Mouse (Mus musculus) gastrocnemius, postnatal 10 days (tissue): ENCODE results near the gene Ckap4. TPM values are rescaled to one million over a fixed set of nuclear protein-coding genes. Genes with fewer than 3 reads are reported as not detected.
A peak's percentile ranks its signal among the peaks of the same experiment; 100 is the strongest.
"Not testable (repeated sequence)": the region's sequence is repeated elsewhere in the genome, so short reads cannot be mapped to it uniquely, and the experiment has no call there.

ENCODE experiments used
- DNase-seq: peaks from one replicate; pipeline ENCODE4 v3.0.0; 2021; ENCODE audit warnings: mixed read lengths
- total RNA-seq, 2 experiments: library from RNA; stranded (reverse); gene quantifications; 2 replicates each; pipeline ENCODE4 v1.2.3; 2021

Ckap4 gene
- total RNA-seq, 2 experiments from 2014 or later, result 68.6 to 92.0 TPM

GRCm38 (mm10) chr10:84549146-84549919 lies 15.5 kb upstream of the Ckap4 start:
- DNase-seq, result no peak

DNA sequence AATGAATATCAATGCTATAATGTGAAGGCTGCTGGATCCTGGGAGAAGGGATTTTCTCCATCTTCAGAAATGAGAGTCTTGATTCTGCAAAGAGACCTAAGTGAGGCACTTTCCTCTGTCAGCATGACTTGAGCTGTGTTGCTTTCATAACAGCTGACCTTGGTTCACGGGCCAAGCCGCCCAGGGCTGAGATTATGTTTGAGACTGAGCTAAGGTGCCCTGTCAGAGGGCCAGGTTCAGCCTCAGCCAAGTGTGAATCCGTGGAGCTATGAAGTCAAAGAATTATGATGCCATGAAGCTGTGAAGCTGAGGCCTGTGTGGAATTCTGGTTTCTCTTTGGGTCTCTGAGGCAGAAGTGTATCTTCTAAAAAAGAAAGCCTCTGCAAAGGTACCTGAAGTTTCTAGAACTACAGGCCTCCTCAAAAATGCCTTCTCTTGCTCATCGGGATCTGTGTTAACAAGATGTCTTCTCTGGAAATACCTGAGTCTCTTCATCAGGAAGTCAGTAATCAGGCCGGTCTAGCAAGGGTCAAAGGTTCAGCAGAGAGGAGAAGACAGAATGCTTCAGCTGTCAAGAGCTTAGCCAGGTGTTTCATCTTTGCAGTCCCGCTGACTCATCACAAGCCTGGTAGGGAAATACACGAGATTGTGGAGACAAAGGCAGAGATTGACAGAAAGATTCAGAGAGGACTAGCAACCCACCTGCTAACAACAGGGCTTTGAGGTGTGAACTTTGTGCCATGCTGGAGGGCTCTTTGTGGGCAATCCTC lies 11.2 kb upstream of the Ckap4 start:
- DNase-seq, result no peak

GRCm38 (mm10) chr10:84542802-84543658 lies 9.2 kb upstream of the Ckap4 start:
- no peak for DNase-seq

DNA sequence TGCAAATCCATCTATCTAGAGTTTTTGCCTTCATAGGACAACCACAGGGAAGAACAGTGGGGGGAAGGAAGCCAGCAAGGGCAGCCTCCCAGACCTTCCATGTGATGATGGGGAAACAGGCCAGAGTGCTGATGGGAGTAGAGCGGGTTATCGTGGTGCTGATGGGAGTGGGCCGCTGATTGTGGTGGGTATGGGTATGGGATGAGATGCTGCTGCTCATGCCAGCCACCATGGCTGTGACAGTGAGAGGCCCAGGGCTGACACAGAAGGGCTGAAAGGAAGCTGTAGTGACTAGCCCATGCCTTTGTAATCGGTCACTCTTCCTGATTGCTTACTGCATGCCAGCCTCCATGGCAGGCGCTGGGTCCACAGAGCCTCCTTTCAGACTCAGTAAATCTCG lies 5.8 kb upstream of the Ckap4 start:
- no peak for DNase-seq

DNA sequence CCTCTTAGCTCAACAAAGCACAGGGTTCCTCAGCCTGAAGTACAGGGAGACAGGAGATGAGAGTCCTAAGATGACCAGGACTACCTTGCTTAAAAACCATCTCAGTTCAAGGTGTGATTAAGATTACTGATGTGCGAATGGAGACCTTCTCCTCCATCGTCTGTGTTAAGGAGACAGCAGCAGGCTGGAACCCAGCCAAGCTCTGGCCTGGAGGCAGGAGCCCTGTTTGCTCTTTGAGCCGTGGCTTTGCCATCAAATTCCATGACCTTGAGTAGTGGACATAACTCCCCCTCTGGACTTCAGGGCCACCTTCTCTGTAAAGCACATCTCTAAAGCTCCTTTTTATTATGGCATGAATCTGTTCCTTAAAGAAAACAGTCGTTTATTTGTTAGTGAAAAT lies 2.0 kb upstream of the Ckap4 start:
- DNase-seq, result peak; percentile 47

- DNase-seq, result no peak
Measured at GRCm38 (mm10) chr10:84535458-84535857, 1.6 kb upstream of the Ckap4 start.

GRCm38 (mm10) chr10:84532911-84533882 lies 665 bp downstream of the Ckap4 start:
- DNase-seq, result peak; percentile 78

DNA sequence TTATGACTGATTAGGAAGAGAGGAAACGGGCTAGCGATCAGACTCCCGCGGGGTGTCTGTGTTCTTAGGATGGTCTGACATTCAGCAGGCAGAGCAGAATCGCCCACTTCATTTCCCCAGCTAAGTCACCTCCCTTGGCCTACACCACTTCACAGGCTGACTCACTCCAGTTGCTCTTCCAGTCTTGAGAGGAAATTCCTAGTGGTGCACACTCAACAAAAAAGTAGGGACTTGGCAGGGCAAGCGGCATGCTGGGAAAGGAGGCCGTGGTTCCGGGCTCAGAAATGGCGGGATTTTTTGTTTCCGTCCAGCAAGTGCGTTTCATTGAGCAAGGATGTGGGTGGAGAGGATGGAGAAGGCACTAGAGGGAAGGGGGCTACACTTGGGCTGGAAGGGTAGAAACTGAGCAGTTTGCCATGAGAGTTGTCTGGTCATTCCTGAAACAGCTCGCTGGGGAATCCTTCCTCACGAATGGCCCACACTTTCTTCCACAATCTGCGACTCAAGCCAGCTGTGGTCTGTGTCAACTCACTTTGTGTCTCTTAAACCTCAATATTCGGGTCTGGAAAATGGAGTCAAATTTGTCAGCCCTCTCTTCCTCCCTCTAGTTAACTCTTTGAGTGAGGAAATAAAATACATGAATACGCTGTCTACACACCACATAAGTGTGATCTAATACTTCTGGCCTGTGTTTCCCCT lies 1.5 kb downstream of the Ckap4 start:
- DNase-seq, result peak; percentile 39

- DNase-seq, result no peak
Measured at GRCm38 (mm10) chr10:84531576-84531975, 2.3 kb downstream of the Ckap4 start.

DNA sequence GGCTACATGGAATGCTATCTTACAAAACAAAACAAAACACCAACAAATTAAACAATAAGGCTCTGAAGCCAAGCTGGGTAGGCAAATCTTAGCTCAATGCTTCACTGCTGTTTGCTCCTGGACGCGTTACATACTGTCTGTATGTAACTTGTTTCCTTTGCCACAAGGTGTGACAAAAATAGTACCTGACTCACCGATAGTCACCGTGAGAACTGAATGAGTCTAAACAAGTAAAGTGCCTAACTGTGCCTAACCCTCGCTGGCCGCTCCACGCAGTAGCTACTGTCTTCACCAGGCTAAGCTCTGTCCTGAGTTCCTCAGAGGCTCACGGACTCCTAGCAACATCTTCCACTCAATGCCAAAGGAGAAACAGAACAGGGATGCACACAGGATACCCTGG lies 3.5 kb downstream of the Ckap4 start:
- no peak for DNase-seq

DNA sequence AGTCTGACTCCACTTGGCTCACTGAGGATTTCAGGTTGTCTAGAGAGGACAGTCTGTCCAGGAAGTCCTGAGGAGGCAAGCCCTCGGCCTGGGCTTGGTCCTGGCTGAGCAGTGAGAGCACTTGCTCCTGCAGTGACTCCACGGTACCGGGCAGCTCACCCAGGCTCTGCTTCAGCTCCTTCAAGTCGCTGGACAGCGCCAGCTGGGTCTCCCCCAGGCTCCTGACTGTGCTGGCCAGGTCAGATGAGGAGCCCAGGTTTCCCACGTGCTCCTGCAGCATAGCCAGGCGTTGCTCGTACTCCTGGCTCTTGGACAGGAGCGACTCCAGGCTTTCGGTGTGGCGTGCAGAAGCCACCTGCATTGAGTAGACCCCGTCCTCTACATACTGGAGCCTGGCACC lies 6.2 kb downstream of the Ckap4 start:
- DNase-seq, result no peak

GRCm38 (mm10) chr10:84527070-84527469 lies 6.8 kb downstream of the Ckap4 start:
- no peak for DNase-seq

- no peak for DNase-seq
Measured at GRCm38 (mm10) chr10:84526488-84526887, 7.4 kb downstream of the Ckap4 start.

- DNase-seq, result peak; percentile 31
Measured at GRCm38 (mm10) chr10:84523682-84524081, 10.2 kb downstream of the Ckap4 start.

DNA sequence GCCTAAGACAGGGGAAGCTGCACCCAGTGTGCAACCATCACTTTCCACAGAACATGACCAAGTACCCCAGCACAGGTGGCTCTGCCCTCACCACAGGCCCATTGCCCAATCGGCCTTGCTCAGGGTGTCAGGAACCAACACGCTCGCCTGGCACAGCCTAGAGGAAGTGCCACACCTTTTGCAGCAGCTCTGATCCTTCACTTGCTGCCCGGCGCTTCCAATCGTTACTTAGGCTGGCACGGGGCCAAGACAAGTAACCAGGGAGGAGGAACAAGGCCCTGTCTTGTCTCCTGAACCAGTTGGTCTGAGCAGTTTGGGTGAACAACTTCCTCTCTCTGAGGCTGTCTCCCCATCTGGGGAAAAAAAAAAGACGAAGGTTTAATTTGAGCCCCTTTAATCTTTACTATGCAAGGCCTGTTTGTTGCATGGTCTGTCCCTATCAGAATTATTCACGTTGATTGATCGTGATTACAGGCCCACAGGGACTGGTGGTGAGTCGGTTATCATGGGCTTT lies 17.4 kb downstream of the Ckap4 start:
- peak; percentile 46 for DNase-seq

- not testable (repeated sequence) for DNase-seq
Measured at GRCm38 (mm10) chr10:84515980-84516379, 17.9 kb downstream of the Ckap4 start.

DNA sequence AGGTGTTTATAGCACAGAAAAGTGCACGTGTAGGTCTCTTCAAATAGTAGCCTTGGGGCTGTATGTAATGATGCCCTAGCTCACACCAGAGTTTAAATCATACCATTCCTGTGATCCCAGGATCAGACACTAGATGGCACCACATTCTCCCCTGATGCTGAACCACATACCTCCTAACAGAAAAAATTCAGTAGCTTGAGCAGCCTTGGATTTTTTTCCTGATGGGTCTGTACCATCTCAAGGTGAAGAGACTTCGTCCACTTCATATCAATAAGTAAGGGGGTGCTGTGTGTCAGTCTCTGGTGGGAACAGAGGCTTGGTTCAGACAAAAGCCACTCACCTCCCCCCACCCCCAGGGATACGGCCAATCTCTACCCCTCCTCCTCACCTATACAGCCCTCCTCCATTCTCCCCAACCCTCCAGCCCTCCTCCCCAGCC lies 18.3 kb downstream of the Ckap4 start:
- peak; percentile 66 for DNase-seq

DNA sequence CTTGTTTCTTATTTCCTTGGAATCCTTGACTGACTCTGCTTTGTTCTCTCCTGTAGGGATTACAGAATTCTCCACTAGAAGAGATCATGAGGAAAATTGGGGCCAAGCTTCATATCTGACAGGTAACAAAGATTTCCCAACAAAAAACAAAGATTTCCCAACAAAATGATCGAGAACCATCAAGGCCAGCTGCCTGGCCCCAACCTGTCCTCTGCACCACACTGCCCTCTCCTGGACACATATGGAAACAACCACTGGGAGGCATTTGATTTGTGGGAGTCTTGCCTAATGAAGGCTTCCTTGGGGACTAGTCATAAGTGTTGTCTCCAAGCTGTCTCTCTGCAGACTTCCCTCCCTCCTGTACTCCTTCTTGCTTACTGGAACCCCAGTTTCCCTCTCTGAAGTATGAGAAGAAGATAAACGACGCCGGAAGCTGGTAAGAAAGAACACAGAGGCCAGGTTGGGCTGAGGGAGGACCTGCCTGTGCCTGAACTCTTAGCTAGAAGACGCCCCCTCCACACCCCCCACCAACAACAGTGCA lies 19.8 kb downstream of the Ckap4 start:
- peak; percentile 69 for DNase-seq

DNA sequence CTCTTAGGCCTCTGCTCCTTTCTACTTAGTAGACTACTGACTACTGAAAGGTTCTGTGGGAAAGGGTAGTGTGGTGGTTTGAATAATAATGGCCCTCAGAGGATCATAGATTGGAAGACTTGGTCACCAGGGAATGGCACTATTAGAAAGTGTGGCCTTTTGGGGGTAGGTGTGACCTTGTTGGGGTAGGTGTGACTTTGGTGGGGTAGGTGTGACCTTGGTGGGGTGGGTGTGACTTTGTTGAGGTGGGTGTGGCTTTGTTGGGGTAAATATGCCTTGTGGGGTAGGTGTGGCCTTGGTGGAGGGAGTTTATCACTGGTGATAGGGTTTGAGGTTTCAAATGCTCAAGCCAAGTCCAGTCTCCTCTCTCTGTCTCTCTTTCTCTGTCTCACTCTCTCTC lies 21.1 kb downstream of the Ckap4 start:
- no peak for DNase-seq

GRCm38 (mm10) chr10:84508603-84509002 lies 25.3 kb downstream of the Ckap4 start:
- no peak for DNase-seq
